Mouse (Mus musculus) limb, embryonic 14.5 days (tissue): ENCODE measurements around the gene Rgs6. TPM values are rescaled to one million over a fixed set of nuclear protein-coding genes. Genes with fewer than 3 reads are reported as not detected.

Experiments
- ATAC-seq: fragments of 200-750 bp; cut with Nextera tagmentation; 2 replicates; pipeline ENCODE4 v1.8.0; 2017; ENCODE audit warnings: low read depth, moderate number of reproducible peaks, moderate TSS enrichment; ENCODE audit not compliant: low FRiP score
- DNase-seq: peaks from one replicate; pipeline ENCODE4 v3.0.0-alpha.2; 2015; ENCODE audit warnings: low spot score
- H3K27ac ChIP-seq: fragments of 300-500 bp; sonication (generic); replicated peaks from 2 replicates; pipeline ENCODE4 v1.5.1; 2014; ENCODE audit warnings: low read depth, mild to moderate bottlenecking, low read length, moderate library complexity, mixed read lengths
- H3K27me3 ChIP-seq: fragments of 300-500 bp; sonication (generic); 2 replicates; pipeline ENCODE4 v1.6.1; 2014; ENCODE audit warnings: low read length, mixed read lengths; ENCODE audit not compliant: control insufficient read depth, insufficient read depth
- H3K36me3 ChIP-seq: fragments of 300-500 bp; sonication (generic); 2 replicates; pipeline ENCODE4 v1.6.1; 2014; ENCODE audit warnings: mild to moderate bottlenecking, low read length, moderate library complexity, mixed read lengths; ENCODE audit not compliant: control insufficient read depth, insufficient read depth
- H3K4me1 ChIP-seq: fragments of 300-500 bp; sonication (generic); 2 replicates; pipeline ENCODE4 v1.6.1; 2014; ENCODE audit warnings: antibody characterized with exemption, low read length, mixed read lengths; ENCODE audit not compliant: control insufficient read depth, insufficient read depth
- H3K4me2 ChIP-seq: fragments of 300-500 bp; sonication (generic); replicated peaks from 2 replicates; pipeline ENCODE4 v1.6.1; 2014; ENCODE audit warnings: low read depth, mild to moderate bottlenecking, low read length, moderate library complexity; ENCODE audit not compliant: severe bottlenecking
- H3K4me3 ChIP-seq: fragments of 300-500 bp; sonication (generic); replicated peaks from 2 replicates; pipeline ENCODE4 v1.5.1; 2014; ENCODE audit warnings: low read length
- H3K9ac ChIP-seq: fragments of 300-500 bp; sonication (generic); 2 replicates; pipeline ENCODE4 v1.6.1; 2014; ENCODE audit warnings: mild to moderate bottlenecking, low read depth, low read length, moderate library complexity; ENCODE audit not compliant: severe bottlenecking
- H3K9me3 ChIP-seq: fragments of 300-500 bp; sonication (generic); 2 replicates; pipeline ENCODE4 v1.6.1; 2016; ENCODE audit warnings: low read length; ENCODE audit not compliant: control insufficient read depth
- POLR2A ChIP-seq: fragments of 200-500 bp; IDR thresholded peaks from 2 replicates; pipeline ENCODE4 v1.8.0; 2012; ENCODE audit warnings: inconsistent platforms, mild to moderate bottlenecking, moderate library complexity, borderline replicate concordance; ENCODE audit not compliant: insufficient read depth, insufficient read length; ENCODE audit errors: extremely low read depth
- WGBS: fragments of 180-500 bp; shearing (Covaris S2); extraction: QIAGEN DNeasy Blood & Tissue Kit; methylation state at CpG from one replicate; pipeline ENCODE4 v1.1.7; 2014; 5-methylcytosine and 5-hydroxymethylcytosine counted together
- polyA plus RNA-seq, 2 experiments: library from polyadenylated mRNA; depleted of rRNA in 1 of 2; stranded (reverse) in 1 of 2; unstranded in 1 of 2; fragments of >200 nt; fragmentation: Nextera tagmentation in 1 of 2; extraction: Ambion mirVana in 1 of 2; gene quantifications; 2 replicates each; pipeline versions ENCODE4 v1.2.1 to v1.2.3; 2012 to 2014

Rgs6 gene
- polyA plus RNA-seq, 2 experiments = 1.2 to 1.5 TPM

DNA sequence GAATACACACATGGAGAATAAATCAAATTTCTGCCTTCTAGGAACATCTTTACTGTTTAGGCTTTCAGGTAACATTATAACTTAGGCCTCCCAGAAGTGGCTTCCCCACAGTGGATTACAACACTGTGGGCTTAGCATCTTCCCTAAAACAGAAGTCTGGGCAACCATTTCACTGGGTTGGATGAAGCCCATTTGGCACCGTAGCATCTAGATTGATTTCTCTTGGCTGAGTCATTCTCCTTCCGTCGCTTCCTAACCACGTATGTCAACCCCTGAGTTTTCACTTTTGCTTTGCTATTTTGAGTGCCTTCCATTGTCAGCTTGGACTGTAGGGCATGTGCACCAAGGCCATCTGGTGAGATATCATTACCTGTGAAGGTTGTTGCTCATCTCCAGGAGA is 217.1 kb downstream of the Rgs6 start:
- ATAC-seq = no peak
- Histone ChIP-seq H3K4me2 (no peak overlapping the region), H3K36me3 (no peaks in the 10 kb centered on the region), H3K9me3 (no peaks in the 10 kb centered on the region), H3K9ac (no peak overlapping the region), H3K4me3 (no peak overlapping the region), H3K27me3 (no peaks in the 10 kb centered on the region), H3K27ac (no peak overlapping the region), H3K4me1 (no peaks in the 10 kb centered on the region)
- no peak for TF ChIP-seq POLR2A
- DNase-seq = no peak
- WGBS = 94% methylated on average over 4 of the region's 4 CpGs

DNA sequence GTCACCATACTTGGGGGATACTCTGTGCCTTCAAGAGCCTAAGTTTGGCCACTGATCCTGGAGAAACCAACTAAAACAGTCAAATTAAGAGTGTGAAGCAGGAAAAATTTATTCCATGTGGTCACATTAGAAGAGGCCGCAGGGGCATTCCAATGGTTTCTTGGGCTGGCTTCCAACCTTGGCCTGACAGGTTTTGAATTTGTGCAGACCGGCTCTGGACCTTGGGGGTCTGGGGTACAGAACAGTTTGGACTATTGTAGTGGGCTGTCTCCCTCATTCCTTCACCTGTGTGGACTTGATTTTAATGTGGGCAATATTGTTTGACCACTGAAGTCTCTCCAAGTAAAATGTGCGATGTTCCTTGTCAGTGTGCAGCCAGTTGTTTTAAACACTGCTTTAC is 222.5 kb downstream of the Rgs6 start:
- no peaks in the 10 kb centered on the region for H3K27me3 ChIP-seq
- TF ChIP-seq POLR2A = no peak
- 77% methylated on average over 3 of the region's 3 CpGs for WGBS
- no peak overlapping the region for H3K27ac ChIP-seq
- no peak for ATAC-seq
- no peaks in the 10 kb centered on the region for H3K9me3 ChIP-seq
- H3K9ac ChIP-seq = no peak overlapping the region
- no peak overlapping the region for H3K4me3 ChIP-seq
- no peaks in the 10 kb centered on the region for H3K36me3 ChIP-seq
- DNase-seq = no peak
- no peaks in the 10 kb centered on the region for H3K4me1 ChIP-seq
- H3K4me2 ChIP-seq = no peak overlapping the region

DNA sequence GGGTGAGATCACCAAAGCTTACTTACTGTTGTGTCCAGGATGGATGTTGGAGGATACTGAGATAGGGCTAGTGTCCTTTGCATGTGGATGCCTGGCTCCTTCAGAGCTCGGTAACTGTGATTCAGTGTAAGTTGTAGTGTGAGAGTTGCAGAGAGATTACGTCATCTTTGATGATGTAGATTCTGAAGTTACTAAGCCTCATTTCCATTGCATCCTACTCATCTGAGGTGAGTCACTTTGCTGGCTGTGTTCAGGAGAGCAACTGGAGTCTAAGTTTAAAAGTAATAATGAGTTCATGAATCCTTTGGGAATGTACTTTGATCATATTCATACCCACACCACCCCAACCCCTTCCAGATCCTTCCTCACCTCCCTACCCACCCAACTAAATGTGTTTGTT is 227.9 kb downstream of the Rgs6 start:
- DNase-seq (no peak), ATAC-seq (no peak)
- H3K4me3 ChIP-seq = no peak overlapping the region
- H3K27ac ChIP-seq = no peak overlapping the region
- no peaks in the 10 kb centered on the region for H3K36me3 ChIP-seq
- no peak overlapping the region for H3K4me2 ChIP-seq
- no peak for TF ChIP-seq POLR2A
- no peaks in the 10 kb centered on the region for H3K4me1 ChIP-seq
- no peaks in the 10 kb centered on the region for H3K27me3 ChIP-seq
- no peak overlapping the region for H3K9ac ChIP-seq
- H3K9me3 ChIP-seq = no peaks in the 10 kb centered on the region
- 96% methylated on average over 2 of the region's 2 CpGs for WGBS

DNA sequence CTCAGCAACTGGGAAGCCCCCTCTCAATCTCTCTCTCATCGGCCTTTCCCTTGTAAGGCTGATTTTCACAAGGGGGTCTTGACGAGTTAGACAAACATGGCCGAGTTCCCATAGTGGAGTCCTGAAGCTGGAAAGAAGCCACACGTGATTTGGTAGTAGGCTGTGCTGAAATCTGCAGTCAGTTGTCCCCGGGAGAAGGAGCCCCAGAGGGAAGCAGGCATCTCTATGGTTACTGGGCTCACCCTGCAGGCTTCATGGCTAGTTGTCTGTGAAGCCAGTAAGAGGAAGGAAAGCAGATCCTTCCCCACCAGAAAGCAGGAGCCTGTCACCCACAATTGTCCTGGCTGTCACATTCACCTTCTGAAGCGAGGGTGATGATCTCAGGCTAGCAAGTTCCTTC is 231.2 kb downstream of the Rgs6 start:
- H3K27ac ChIP-seq = no peak overlapping the region
- no peak overlapping the region for H3K4me3 ChIP-seq
- ATAC-seq (no peak), DNase-seq (no peak)
- no peaks in the 10 kb centered on the region for H3K9me3 ChIP-seq
- 74% methylated on average over 6 of the region's 6 CpGs for WGBS
- TF ChIP-seq POLR2A = no peak
- H3K27me3 ChIP-seq = no peaks in the 10 kb centered on the region
- no peaks in the 10 kb centered on the region for H3K36me3 ChIP-seq
- no peak overlapping the region for H3K9ac ChIP-seq
- H3K4me1 ChIP-seq = no peaks in the 10 kb centered on the region
- H3K4me2 ChIP-seq = no peak overlapping the region

DNA sequence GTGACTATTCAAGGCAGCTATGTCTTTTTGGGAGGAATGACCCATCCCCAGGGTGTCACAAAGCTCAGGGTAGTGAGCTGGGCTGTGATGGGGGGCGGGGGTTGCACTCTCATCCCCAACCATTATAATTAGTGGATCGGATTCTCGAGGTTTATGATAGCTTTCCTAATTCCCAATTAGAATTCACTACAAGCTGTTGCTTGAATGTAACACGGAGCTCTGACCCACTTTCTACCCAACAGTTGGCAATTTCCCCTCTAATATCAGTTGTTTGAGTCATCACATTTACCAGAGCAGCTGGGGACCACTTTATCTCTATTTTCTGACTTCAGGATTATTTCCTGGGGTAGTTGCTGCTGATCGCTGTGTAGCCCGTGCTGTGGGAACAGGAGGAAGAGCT is 231.9 kb downstream of the Rgs6 start:
- H3K4me3 ChIP-seq = no peak overlapping the region
- H3K27me3 ChIP-seq = no peaks in the 10 kb centered on the region
- WGBS = 76% methylated on average over 6 of the region's 6 CpGs
- ATAC-seq (no peak), DNase-seq (no peak)
- no peak overlapping the region for H3K9ac ChIP-seq
- H3K36me3 ChIP-seq = no peaks in the 10 kb centered on the region
- no peaks in the 10 kb centered on the region for H3K4me1 ChIP-seq
- no peak overlapping the region for H3K4me2 ChIP-seq
- H3K27ac ChIP-seq = no peak overlapping the region
- TF ChIP-seq POLR2A = no peak
- no peaks in the 10 kb centered on the region for H3K9me3 ChIP-seq
